Mouse (Mus musculus) bone marrow macrophage, adult 2 months (primary cell): ENCODE measurements around the gene Anks1b.

Source experiments
- CTCF ChIP-seq: IDR thresholded peaks from 2 replicates; pipeline ENCODE4 v1.5.1; 2012; ENCODE audit warnings: low read depth, mild to moderate bottlenecking, low read length, moderate library complexity
- POLR2A ChIP-seq: IDR thresholded peaks from 2 replicates; pipeline ENCODE4 v1.6.1; 2012; ENCODE audit warnings: mild to moderate bottlenecking, low read depth, low read length, borderline replicate concordance

DNA sequence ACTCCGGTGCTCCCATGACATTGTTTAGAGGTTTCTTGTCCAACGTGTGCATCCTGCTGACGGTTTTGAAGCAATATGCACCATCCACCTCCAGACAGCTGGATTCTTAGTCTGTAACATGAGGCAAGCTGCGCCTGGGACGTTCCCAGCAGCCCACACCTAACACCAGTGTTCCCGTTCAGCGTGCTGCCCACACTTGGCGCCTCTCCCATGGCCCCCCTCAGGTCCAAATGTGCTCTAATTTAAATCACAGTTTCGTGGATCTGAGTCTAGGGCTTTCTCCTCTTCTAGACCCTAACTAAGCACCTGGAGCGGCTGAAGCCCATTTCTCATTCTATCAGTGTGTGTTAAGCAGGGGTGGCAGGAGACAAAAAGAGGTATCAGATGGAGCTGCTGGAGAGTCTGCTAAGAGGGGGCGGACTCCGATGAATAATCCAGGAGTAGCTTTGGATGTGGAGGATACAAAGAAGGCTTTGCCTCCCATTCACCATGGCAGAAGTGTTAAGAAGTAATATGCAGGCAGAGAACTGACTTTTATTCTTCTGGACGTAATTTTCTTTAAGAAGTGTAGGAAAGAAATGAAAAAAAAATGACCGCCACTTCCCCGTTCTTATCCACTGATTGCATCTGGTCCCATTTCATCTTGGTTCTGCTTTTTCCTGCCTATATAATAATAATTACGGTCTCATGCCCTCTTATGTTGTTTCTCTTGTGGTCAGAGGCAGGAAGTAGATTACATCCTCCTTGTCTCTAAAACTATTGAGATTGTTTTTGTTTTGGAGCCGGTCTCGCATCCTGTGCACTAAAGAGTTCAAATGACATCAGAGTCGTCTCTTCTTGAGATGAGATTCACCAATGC is 986.6 kb downstream of the Anks1b start:
- no peak for TF ChIP-seq POLR2A
- no peak for TF ChIP-seq CTCF
